Mouse (Mus musculus) E14TG2a.4 (cell line): Measurements from ENCODE around the gene Gm13695.
"Not testable (repeated sequence)": the region's sequence is repeated elsewhere in the genome, so short reads cannot be mapped to it uniquely, and the experiment has no call there.

ENCODE experiments used
- H3K27me3 ChIP-seq: 2 replicates; pipeline ENCODE4 v1.6.1; 2014; ENCODE audit warnings: low read length, control low read depth; ENCODE audit not compliant: insufficient read depth
- H3K36me3 ChIP-seq: 2 replicates; pipeline ENCODE4 v1.6.1; 2014; ENCODE audit warnings: low read length, control low read depth; ENCODE audit not compliant: insufficient read depth
- H3K4me1 ChIP-seq: replicated peaks from 2 replicates; pipeline ENCODE4 v1.6.1; 2014; ENCODE audit warnings: low read depth, low read length, control low read depth
- H3K4me3 ChIP-seq: replicated peaks from 2 replicates; pipeline ENCODE4 v1.5.1; 2014; ENCODE audit warnings: mild to moderate bottlenecking, low read length
- H3K9me3 ChIP-seq: 2 replicates; pipeline ENCODE4 v1.6.1; 2014; ENCODE audit warnings: low read length, control low read depth
- CTCF ChIP-seq: conservative IDR thresholded peaks from 2 replicates; pipeline ENCODE4 v1.5.1; 2014; ENCODE audit warnings: low read length
- NANOG ChIP-seq: IDR thresholded peaks from 2 replicates; pipeline ENCODE4 v1.6.1; 2014; ENCODE audit warnings: borderline replicate concordance, low read length, mixed read lengths
- POU5F1 ChIP-seq: IDR thresholded peaks from 2 replicates; pipeline ENCODE4 v1.6.1; 2014; ENCODE audit warnings: low read length, borderline replicate concordance

Gene Gm13695

GRCm38 (mm10) chr2:84008913-84009312, 41.8 kb downstream of the Gm13695 start:
- H3K4me1 ChIP-seq = no peaks in the 10 kb centered on the region
- no peak for TF ChIP-seq NANOG
- TF ChIP-seq POU5F1 = no peak
- TF ChIP-seq CTCF = no peak
- H3K27me3 ChIP-seq = no peaks in the 10 kb centered on the region
- H3K4me3 ChIP-seq = no peak overlapping the region
- no peaks in the 10 kb centered on the region for H3K36me3 ChIP-seq
- H3K9me3 ChIP-seq = peaks cover 8% of the 10 kb centered on the region

- Histone ChIP-seq H3K27me3 (no peaks in the 10 kb centered on the region), H3K9me3 (peaks cover 8% of the 10 kb centered on the region), H3K36me3 (no peaks in the 10 kb centered on the region), H3K4me1 (no peaks in the 10 kb centered on the region), H3K4me3 (no peak overlapping the region)
- TF ChIP-seq CTCF (no peak), POU5F1 (no peak), NANOG (no peak)
Observed at GRCm38 (mm10) chr2:84009818-84010217, 42.7 kb downstream of the Gm13695 start.

- H3K9me3 ChIP-seq = no peaks in the 10 kb centered on the region
- H3K27me3 ChIP-seq = no peaks in the 10 kb centered on the region
- H3K4me3 ChIP-seq = no peak overlapping the region
- TF ChIP-seq NANOG = no peak
- no peak for TF ChIP-seq POU5F1
- TF ChIP-seq CTCF = no peak
- H3K4me1 ChIP-seq = no peaks in the 10 kb centered on the region
- no peaks in the 10 kb centered on the region for H3K36me3 ChIP-seq
Observed at GRCm38 (mm10) chr2:84014572-84014971, 47.5 kb downstream of the Gm13695 start.

GRCm38 (mm10) chr2:84016291-84016690, 49.2 kb downstream of the Gm13695 start:
- H3K36me3 ChIP-seq, H3K4me3 ChIP-seq, H3K4me1 ChIP-seq, H3K9me3 ChIP-seq, H3K27me3 ChIP-seq: not testable (repeated sequence)

- no peaks in the 10 kb centered on the region for H3K36me3 ChIP-seq
- no peak overlapping the region for H3K4me3 ChIP-seq
- no peaks in the 10 kb centered on the region for H3K4me1 ChIP-seq
- H3K9me3 ChIP-seq = no peaks in the 10 kb centered on the region
- H3K27me3 ChIP-seq = no peaks in the 10 kb centered on the region
- TF ChIP-seq NANOG (no peak), CTCF (no peak), POU5F1 (no peak)
Observed at GRCm38 (mm10) chr2:84018330-84018729, 51.2 kb downstream of the Gm13695 start.
